Mouse (Mus musculus): ENCODE results near the gene Pafah1b1. TPM values are rescaled to one million over a fixed set of nuclear protein-coding genes. Genes with fewer than 3 reads are reported as not detected.

The Pafah1b1 gene
- total RNA-seq, 4 experiments from 2014 or later, result 124 to 194 (median 185) TPM

Other genes with a start within 250 kb of the Pafah1b1 start
- gene Rap1gap2, start 113.8 kb downstream of the Pafah1b1 start, total RNA-seq (2022), result 10 to 100 TPM in 2 of 4 experiments, 1 to 10 TPM in 2; 8.2 to 19.6 (median 12.7) TPM
- 1 to 10 TPM; 3.9 to 7.0 (median 4.5) TPM for gene Ccdc92b, start 105.1 kb downstream of the Pafah1b1 start, total RNA-seq (2022)
- gene Cluh, start 75.2 kb downstream of the Pafah1b1 start, total RNA-seq (2022), result 100 to 1,000 TPM; 198 to 241 (median 220) TPM
- gene Mettl16, start 46.2 kb upstream of the Pafah1b1 start, total RNA-seq (2022), result 10 to 100 TPM; 31.9 to 36.6 (median 33.9) TPM
- gene Mnt, start 106.2 kb upstream of the Pafah1b1 start, total RNA-seq (2022), result 10 to 100 TPM; 24.4 to 36.0 (median 27.1) TPM
- gene Sgsm2, start 172.4 kb upstream of the Pafah1b1 start, total RNA-seq (2022), result 10 to 100 TPM; 29.2 to 30.5 (median 30.0) TPM
- 10 to 100 TPM; 40.9 to 45.4 (median 41.3) TPM for gene Tsr1, start 173.4 kb upstream of the Pafah1b1 start, total RNA-seq (2022)
- gene Smg6, start 201.2 kb upstream of the Pafah1b1 start, total RNA-seq (2022), result 10 to 100 TPM; 24.7 to 41.9 (median 33.3) TPM
- 10 to 100 TPM; 31.0 to 54.6 (median 51.0) TPM for gene Srr, start 201.3 kb upstream of the Pafah1b1 start, total RNA-seq (2022)